Mouse (Mus musculus): ENCODE measurements around the gene Tymp. TPM values are rescaled to one million over a fixed set of nuclear protein-coding genes. Genes with fewer than 3 reads are reported as not detected.
A peak's percentile ranks its signal among the peaks of the same experiment; 100 is the strongest.

The Tymp gene
- polyA plus RNA-seq, 1 experiment from 2014 or later = 3.6 TPM

- Histone ChIP-seq H3K4me1 (replicated peaks; ENCODE audit: control insufficient read depth, insufficient read depth, low read length) (peaks cover 6% of the 10 kb centered on the region; the same call in 1 of the 2 replicates), H3K9ac (ENCODE audit: low read depth, low read length) (peak overlapping the region; percentile 82), H3K27ac (ENCODE audit: low read depth, low read length) (no peak overlapping the region), H3K9me3 (ENCODE audit: control insufficient read depth) (no peaks in the 10 kb centered on the region), H3K4me2 (replicated peaks; ENCODE audit: low read depth) (peak overlapping the region; percentile 82), H3K36me3 (ENCODE audit: control insufficient read depth, insufficient read depth) (peaks cover 30% of the 10 kb centered on the region), H3K27me3 (replicated peaks; ENCODE audit: control insufficient read depth, insufficient read depth, low read length) (no peaks in the 10 kb centered on the region), H3K4me3 (ENCODE audit: low read depth, low read length) (peak overlapping the region; percentile 74)
- no peak for ATAC-seq
- WGBS = 80% methylated on average over 7 of the region's 7 CpGs
- TF ChIP-seq CTCF (IDR thresholded peaks at IDR 0.05; ENCODE audit: low read depth) = no peak
Observed at GRCm38 (mm10) chr15:89354455-89354854, 22.4 kb downstream of the Tymp start.

DNA sequence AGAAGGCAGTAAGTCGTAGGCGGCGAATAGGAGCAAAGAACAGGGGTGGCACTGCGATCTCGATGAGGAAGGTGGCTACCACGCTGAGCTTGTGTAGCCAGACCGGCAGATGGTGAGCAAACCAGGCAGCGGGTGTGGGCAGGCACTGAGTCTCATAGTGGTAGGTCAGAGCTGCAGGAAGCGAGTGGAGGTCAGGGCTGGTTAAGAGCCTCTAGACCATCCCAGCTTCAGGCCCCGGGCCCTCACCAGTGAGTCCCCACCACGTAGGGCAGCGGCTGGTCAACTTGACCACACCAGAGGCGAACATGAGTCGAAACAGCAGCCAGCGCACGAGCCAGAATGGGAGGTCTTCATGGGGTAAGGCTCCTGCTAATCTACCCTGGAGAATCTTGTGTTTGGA is 23.0 kb downstream of the Tymp start:
- H3K9me3 ChIP-seq (ENCODE audit: control insufficient read depth) = no peaks in the 10 kb centered on the region
- no peak overlapping the region for H3K27ac ChIP-seq (ENCODE audit: low read depth, low read length)
- TF ChIP-seq CTCF (IDR thresholded peaks at IDR 0.05; ENCODE audit: low read depth) = no peak
- H3K4me3 ChIP-seq (ENCODE audit: low read depth, low read length) = no peak overlapping the region
- 94% methylated on average over 16 of the region's 16 CpGs for WGBS
- H3K36me3 ChIP-seq (ENCODE audit: control insufficient read depth, insufficient read depth) = peaks cover 30% of the 10 kb centered on the region
- ATAC-seq = no peak
- H3K4me2 ChIP-seq (replicated peaks; ENCODE audit: low read depth) = no peak overlapping the region
- H3K4me1 ChIP-seq (replicated peaks; ENCODE audit: control insufficient read depth, insufficient read depth, low read length) = peaks cover 6% of the 10 kb centered on the region; the same call in 1 of the 2 replicates
- no peaks in the 10 kb centered on the region for H3K27me3 ChIP-seq (replicated peaks; ENCODE audit: control insufficient read depth, insufficient read depth, low read length)
- H3K9ac ChIP-seq (ENCODE audit: low read depth, low read length) = no peak overlapping the region

DNA sequence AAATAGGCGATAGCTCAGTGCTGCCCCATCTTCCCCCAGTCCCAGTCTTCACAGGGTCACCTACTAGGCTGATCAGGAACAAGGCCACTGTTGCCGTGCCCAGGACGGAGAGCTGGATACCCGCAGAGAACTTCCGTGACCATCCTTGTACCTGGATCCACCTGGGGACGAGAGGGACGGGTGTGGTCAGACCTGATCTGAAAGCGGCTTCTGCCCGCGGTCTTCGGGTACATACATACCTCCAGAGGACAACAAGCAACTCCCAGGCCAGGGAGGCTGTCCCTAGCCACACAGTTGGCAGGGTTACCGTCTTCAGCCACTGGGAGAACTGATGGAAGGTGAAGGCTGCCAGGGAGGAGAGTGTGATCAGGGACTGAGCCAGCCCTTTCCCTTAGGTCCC is 24.0 kb downstream of the Tymp start:
- no peak for ATAC-seq
- 94% methylated on average over 12 of the region's 12 CpGs for WGBS

GRCm38 (mm10) chr15:89352054-89352453 is 24.8 kb downstream of the Tymp start:
- Histone ChIP-seq H3K4me1 (replicated peaks; ENCODE audit: control insufficient read depth, insufficient read depth, low read length) (0 out of 2 replicates have a peak, but pooled peaks cover 3% of the 10 kb centered on the region), H3K4me2 (replicated peaks; ENCODE audit: low read depth) (no peak overlapping the region), H3K27ac (ENCODE audit: low read depth, low read length) (no peak overlapping the region), H3K27me3 (replicated peaks; ENCODE audit: control insufficient read depth, insufficient read depth, low read length) (no peaks in the 10 kb centered on the region), H3K9me3 (ENCODE audit: control insufficient read depth) (no peaks in the 10 kb centered on the region), H3K4me3 (ENCODE audit: low read depth, low read length) (no peak overlapping the region), H3K9ac (ENCODE audit: low read depth, low read length) (no peak overlapping the region), H3K36me3 (ENCODE audit: control insufficient read depth, insufficient read depth) (peaks cover 27% of the 10 kb centered on the region)
- TF ChIP-seq CTCF (IDR thresholded peaks at IDR 0.05; ENCODE audit: low read depth) = no peak
- WGBS = 90% methylated on average over 14 of the region's 14 CpGs
- ATAC-seq = no peak

More for the DNA sequence above, 24.0 kb downstream of the Tymp start:
- Histone ChIP-seq H3K9me3 (ENCODE audit: control insufficient read depth) (no peaks in the 10 kb centered on the region), H3K4me2 (replicated peaks; ENCODE audit: low read depth) (no peak overlapping the region), H3K4me3 (ENCODE audit: low read depth, low read length) (no peak overlapping the region), H3K4me1 (replicated peaks; ENCODE audit: control insufficient read depth, insufficient read depth, low read length) (peaks cover 6% of the 10 kb centered on the region; the same call in 1 of the 2 replicates), H3K27me3 (replicated peaks; ENCODE audit: control insufficient read depth, insufficient read depth, low read length) (no peaks in the 10 kb centered on the region), H3K36me3 (ENCODE audit: control insufficient read depth, insufficient read depth) (peaks cover 27% of the 10 kb centered on the region), H3K27ac (ENCODE audit: low read depth, low read length) (no peak overlapping the region), H3K9ac (ENCODE audit: low read depth, low read length) (no peak overlapping the region)
- TF ChIP-seq CTCF (IDR thresholded peaks at IDR 0.05; ENCODE audit: low read depth) = no peak

DNA sequence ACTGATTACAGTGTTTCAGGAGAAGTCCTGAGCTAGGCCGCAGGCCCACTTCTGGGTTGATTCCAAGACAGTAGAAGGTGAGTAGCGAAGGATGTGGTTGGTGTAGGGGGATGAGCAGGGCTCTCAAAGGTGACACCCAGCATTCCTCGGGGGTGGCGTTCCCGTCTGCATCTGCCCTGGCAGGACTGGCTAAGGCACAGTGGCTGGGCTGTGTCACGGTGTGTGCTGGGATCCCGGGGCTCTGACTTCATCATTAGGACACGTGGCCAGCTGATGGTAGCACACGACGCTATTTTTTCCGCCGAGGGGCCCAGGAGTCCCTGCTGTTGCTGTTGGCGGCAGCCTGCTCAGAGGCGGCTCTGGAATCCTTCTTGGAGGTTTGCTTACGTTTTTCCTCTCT is 25.5 kb downstream of the Tymp start:
- no peak for TF ChIP-seq CTCF (IDR thresholded peaks at IDR 0.05; ENCODE audit: low read depth)
- H3K4me3 ChIP-seq (ENCODE audit: low read depth, low read length) = no peak overlapping the region
- WGBS = 88% methylated on average over 15 of the region's 15 CpGs
- H3K4me2 ChIP-seq (replicated peaks; ENCODE audit: low read depth) = no peak overlapping the region
- H3K4me1 ChIP-seq (replicated peaks; ENCODE audit: control insufficient read depth, insufficient read depth, low read length) = no peaks in the 10 kb centered on the region
- H3K27me3 ChIP-seq (replicated peaks; ENCODE audit: control insufficient read depth, insufficient read depth, low read length) = no peaks in the 10 kb centered on the region
- ATAC-seq = no peak
- peaks cover 27% of the 10 kb centered on the region for H3K36me3 ChIP-seq (ENCODE audit: control insufficient read depth, insufficient read depth)
- no peak overlapping the region for H3K9ac ChIP-seq (ENCODE audit: low read depth, low read length)
- no peaks in the 10 kb centered on the region for H3K9me3 ChIP-seq (ENCODE audit: control insufficient read depth)
- H3K27ac ChIP-seq (ENCODE audit: low read depth, low read length) = no peak overlapping the region

DNA sequence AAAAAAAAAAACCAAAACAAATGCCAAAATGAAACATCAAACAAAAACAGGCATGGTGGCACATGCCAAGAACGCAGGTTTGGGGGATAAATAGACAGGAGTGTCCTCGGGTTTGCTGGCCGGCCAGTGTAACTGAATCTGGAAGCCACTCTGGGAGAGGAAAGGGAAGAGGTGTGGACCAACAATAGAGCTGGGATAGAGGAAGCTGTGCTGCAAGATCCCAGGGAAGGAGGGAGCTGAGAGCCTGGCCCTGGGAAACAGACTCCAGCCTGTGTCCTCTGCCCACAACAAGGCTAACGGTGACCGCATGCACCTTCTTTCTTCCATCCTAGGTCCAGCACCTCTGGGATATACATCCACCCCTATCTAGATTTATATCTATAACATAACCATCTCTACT is 26.4 kb downstream of the Tymp start:
- Histone ChIP-seq H3K27me3 (replicated peaks; ENCODE audit: control insufficient read depth, insufficient read depth, low read length) (no peaks in the 10 kb centered on the region), H3K4me3 (ENCODE audit: low read depth, low read length) (no peak overlapping the region), H3K36me3 (ENCODE audit: control insufficient read depth, insufficient read depth) (peaks cover 27% of the 10 kb centered on the region), H3K4me2 (replicated peaks; ENCODE audit: low read depth) (no peak overlapping the region), H3K4me1 (replicated peaks; ENCODE audit: control insufficient read depth, insufficient read depth, low read length) (no peaks in the 10 kb centered on the region), H3K9ac (ENCODE audit: low read depth, low read length) (no peak overlapping the region), H3K9me3 (ENCODE audit: control insufficient read depth) (no peaks in the 10 kb centered on the region), H3K27ac (ENCODE audit: low read depth, low read length) (no peak overlapping the region; the same call in 1 of the 2 replicates)
- no peak for ATAC-seq
- WGBS = 81% methylated on average over 5 of the region's 5 CpGs
- no peak for TF ChIP-seq CTCF (IDR thresholded peaks at IDR 0.05; ENCODE audit: low read depth)

- 85% methylated on average over 3 of the region's 3 CpGs for WGBS
- H3K36me3 ChIP-seq (ENCODE audit: control insufficient read depth, insufficient read depth) = no peaks in the 10 kb centered on the region
- H3K27me3 ChIP-seq (replicated peaks; ENCODE audit: control insufficient read depth, insufficient read depth, low read length) = no peaks in the 10 kb centered on the region
- no peak overlapping the region for H3K4me3 ChIP-seq (ENCODE audit: low read depth, low read length)
- H3K4me1 ChIP-seq (replicated peaks; ENCODE audit: control insufficient read depth, insufficient read depth, low read length) = no peaks in the 10 kb centered on the region
- H3K4me2 ChIP-seq (replicated peaks; ENCODE audit: low read depth) = no peak overlapping the region
- H3K9ac ChIP-seq (ENCODE audit: low read depth, low read length) = no peak overlapping the region
- no peaks in the 10 kb centered on the region for H3K9me3 ChIP-seq (ENCODE audit: control insufficient read depth)
- H3K27ac ChIP-seq (ENCODE audit: low read depth, low read length) = no peak overlapping the region
- no peak for ATAC-seq
- TF ChIP-seq CTCF (IDR thresholded peaks at IDR 0.05; ENCODE audit: low read depth) = peak; percentile 46
Observed at GRCm38 (mm10) chr15:89343325-89343724, 33.5 kb downstream of the Tymp start.
